Comparison of ENCODE assay signal across 17 mouse cellular contexts in genomic region chr7:122344656-122345055, GRCm38 (mm10). TPM values are rescaled to one million over a fixed set of nuclear protein-coding genes. Genes with fewer than 3 reads are reported as not detected.
DNase-seq lines count a peak whose midpoint lies in the region; ATAC-seq and TF ChIP-seq lines count a peak whose summit lies in the region.
"Had no signal": no experiment of that assay in that cellular context is flagged by ENCODE, and none has a peak within 500 bp of the region (broad histone marks: within the 10 kb centered on the region; RNA-seq: fewer than 3 reads in every experiment).

No protein-coding gene starts in this region.

- no peaks in the 10 kb centered on the region for H3K36me3 ChIP-seq in liver, postnatal 0 days (replicated peaks; ENCODE audit: insufficient read depth, low read length)
- H3K36me3 ChIP-seq: heart, embryonic 15.5 days; intestine, embryonic 15.5 days; kidney, embryonic 15.5 days had no signal

- H3K27ac ChIP-seq in left cerebral cortex, adult 2 months = peak overlapping the region; percentile 72
- no peak overlapping the region for H3K27ac ChIP-seq in liver, postnatal 0 days (ENCODE audit: low read depth)
- H3K27ac ChIP-seq: heart, embryonic 15.5 days; intestine, embryonic 15.5 days; kidney, embryonic 15.5 days had no signal

- no peak overlapping the region for H3K4me3 ChIP-seq in left cerebral cortex, adult 2 months
- H3K4me3 ChIP-seq in liver, postnatal 0 days (ENCODE audit: low read depth, low read length) = no peak overlapping the region
- H3K4me3 ChIP-seq: erythroblast, embryonic 14.5 days; heart, embryonic 15.5 days; intestine, embryonic 15.5 days; kidney, embryonic 15.5 days had no signal

- no peak overlapping the region for H3K4me2 ChIP-seq in liver, postnatal 0 days (ENCODE audit: low read depth, low read length)
- H3K4me2 ChIP-seq: heart, embryonic 15.5 days; intestine, embryonic 15.5 days; kidney, embryonic 15.5 days; liver, embryonic 11.5 days had no signal

- intact Hi-C loops in left cerebral cortex, adult 2 months (cut with DNase I) = no loop called here

- peak in 1 of 2 experiments; percentile 48 for DNase-seq in left cerebral cortex, adult 2 months (ENCODE audit: extremely low spot score in 1 of 2, low spot score in 2 of 2)
- DNase-seq in left cerebral cortex, adult 11 months (ENCODE audit: low spot score) = no peak
- DNase-seq in right cerebral cortex, postnatal 10 days (ENCODE audit: low spot score in 2 of 2) = peak; percentile 56 to 72
- no peak for DNase-seq in right cerebral cortex, postnatal 25 days
- DNase-seq in frontal cortex, postnatal 10 days (ENCODE audit: low spot score in 2 of 2) = peak; percentile 37 to 42
- DNase-seq in liver, postnatal 0 days = no peak
- no peak for DNase-seq in thymus, postnatal 14 days
- DNase-seq: adrenal gland, postnatal 14 days; cerebellum, adult 9-10 months; embryo, embryonic 11 days; thymus, postnatal 36 days had no signal

- H3K4me1 ChIP-seq in liver, postnatal 0 days (ENCODE audit: insufficient read depth) = no peaks in the 10 kb centered on the region; the same call in 1 of the 2 replicates
- H3K4me1 ChIP-seq: heart, embryonic 15.5 days; intestine, embryonic 15.5 days; kidney, embryonic 15.5 days had no signal

- no peak for ATAC-seq in liver, postnatal 0 days
- ATAC-seq: intestine, embryonic 15.5 days; midbrain, embryonic 16.5 days had no signal

- H3K9me3 ChIP-seq in liver, postnatal 0 days (ENCODE audit: low read length) = no peaks in the 10 kb centered on the region
- H3K9me3 ChIP-seq: heart, embryonic 15.5 days; intestine, embryonic 15.5 days; kidney, embryonic 15.5 days had no signal

- H3K27me3 ChIP-seq in liver, postnatal 0 days (ENCODE audit: insufficient read depth, low read length) = no peaks in the 10 kb centered on the region
- H3K27me3 ChIP-seq: heart, embryonic 15.5 days; intestine, embryonic 15.5 days; kidney, embryonic 15.5 days had no signal

- no peak for TF ChIP-seq EP300 in liver, postnatal 0 days (IDR thresholded peaks at IDR 0.05; ENCODE audit: low read depth)

- WGBS in liver, postnatal 0 days (ENCODE audit: insufficient replicate concordance) = 68% methylated on average over 7 of the region's 7 CpGs

- H3K9ac ChIP-seq in liver, postnatal 0 days (replicated peaks) = no peak overlapping the region
- H3K9ac ChIP-seq: heart, embryonic 15.5 days; intestine, embryonic 15.5 days; kidney, embryonic 15.5 days had no signal

- no peak for TF ChIP-seq CTCF in left cerebral cortex, adult 2 months (IDR thresholded peaks at IDR 0.05)
- TF ChIP-seq CTCF in liver, postnatal 0 days (IDR thresholded peaks at IDR 0.05; ENCODE audit: low read depth) = no peak

RNA-seq across cellular contexts. Expression of gene Prkcb, which starts 56.1 kb away (rescaled TPM):
- 100 to 1,000 TPM; 964 to 986 TPM for total RNA-seq in left cerebral cortex, adult 2 months (2021)
- polyA plus RNA-seq in liver, postnatal 0 days (2015; fragmentation: Nextera tagmentation; extraction: Ambion mirVana) = 8.1 TPM in 2 replicates
- polyA plus RNA-seq: erythroblast, embryonic 14.5 days had no signal

Comparison
In these comparisons a context has a peak if more than half of its experiments do, and no peak if none do; other contexts are left out.
1. DNase-seq: peak in right cerebral cortex, postnatal 10 days (2 of 2) and frontal cortex, postnatal 10 days (2 of 2); none in left cerebral cortex, adult 11 months (single experiment), right cerebral cortex, postnatal 25 days (single experiment), liver, postnatal 0 days (single experiment) and thymus, postnatal 14 days (single experiment).